Mouse (Mus musculus): ENCODE data around the gene Ndufv1.

DNA sequence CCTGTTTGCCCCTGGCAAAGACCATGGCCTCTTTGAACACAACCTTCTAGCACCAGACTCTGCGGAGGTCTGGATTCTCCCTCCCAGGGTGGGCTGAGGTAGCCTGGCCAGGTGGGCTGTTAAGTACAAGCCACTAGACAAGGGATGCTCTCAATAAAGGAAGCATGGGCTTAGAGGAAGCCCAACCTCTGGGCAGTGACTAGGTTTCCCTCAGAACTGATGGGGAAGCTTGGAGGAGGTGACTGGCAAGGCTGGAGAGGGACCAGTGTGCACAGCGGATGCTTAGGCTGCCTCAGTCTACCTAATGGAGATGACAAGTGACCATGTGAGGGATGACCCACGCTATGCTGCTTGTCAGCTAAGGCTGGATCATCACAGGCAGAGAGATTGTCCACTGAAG is 20.6 kb downstream of the Ndufv1 start:
- no peak for TF ChIP-seq CTCF (IDR thresholded peaks at IDR 0.05; ENCODE audit: low read depth, low read length)
- no peak for TF ChIP-seq GATA1 (IDR thresholded peaks at IDR 0.05; ENCODE audit: borderline replicate concordance, low read length)
- no peak for TF ChIP-seq TAL1 (conservative IDR thresholded peaks at IDR 0.05; ENCODE audit: low read depth, low read length)
